Mouse (Mus musculus): ENCODE data around the gene Wscd1. TPM values are rescaled to one million over a fixed set of nuclear protein-coding genes. Genes with fewer than 3 reads are reported as not detected.

The Wscd1 gene
- polyA plus RNA-seq (2015; fragmentation: Nextera tagmentation; extraction: Ambion mirVana) = 4.8 and 9.0 TPM in 2 replicates

GRCm38 (mm10) chr11:71749671-71750070 lies at the start of gene Wscd1:
TSS of gene Wscd1 (plus strand) at chr11:71749920.
- 13% methylated on average over 5 of the region's 5 CpGs for WGBS
- Histone ChIP-seq H3K9me3 (replicated peaks) (no peaks in the 10 kb centered on the region), H3K9ac (peak within 1 kb of the TSS; percentile 64)

GRCm38 (mm10) chr11:71728066-71728465 lies 21.7 kb upstream of the Wscd1 start:
- WGBS = 68% methylated on average over 3 of the region's 3 CpGs
- no peak overlapping the region for H3K27ac ChIP-seq
- no peaks in the 10 kb centered on the region for H3K9me3 ChIP-seq (replicated peaks)
- no peak overlapping the region for H3K9ac ChIP-seq
- no peaks in the 10 kb centered on the region for H3K4me1 ChIP-seq (replicated peaks)
- no peaks in the 10 kb centered on the region for H3K36me3 ChIP-seq
- no peak overlapping the region for H3K4me2 ChIP-seq
- H3K4me3 ChIP-seq = no peak overlapping the region
- no peak for ATAC-seq (replicated peaks; ENCODE audit: insufficient number of reproducible peaks, insufficient read depth, low FRiP score, low read depth)
- H3K27me3 ChIP-seq = 0 out of 2 replicates have a peak, but pooled peaks cover 3% of the 10 kb centered on the region

More at GRCm38 (mm10) chr11:71749671-71750070, at the start of gene Wscd1:
- ATAC-seq (replicated peaks; ENCODE audit: insufficient number of reproducible peaks, insufficient read depth, low FRiP score, low read depth) = no peak
- Histone ChIP-seq H3K4me2 (peak within 1 kb of the TSS; percentile 98), H3K4me3 (peak within 1 kb of the TSS; percentile 64), H3K27ac (no peak within 1 kb of the TSS), H3K27me3 (peaks cover 40% of the 10 kb centered on the region), H3K4me1 (replicated peaks) (peaks cover 11% of the 10 kb centered on the region), H3K36me3 (no peaks in the 10 kb centered on the region)

DNA sequence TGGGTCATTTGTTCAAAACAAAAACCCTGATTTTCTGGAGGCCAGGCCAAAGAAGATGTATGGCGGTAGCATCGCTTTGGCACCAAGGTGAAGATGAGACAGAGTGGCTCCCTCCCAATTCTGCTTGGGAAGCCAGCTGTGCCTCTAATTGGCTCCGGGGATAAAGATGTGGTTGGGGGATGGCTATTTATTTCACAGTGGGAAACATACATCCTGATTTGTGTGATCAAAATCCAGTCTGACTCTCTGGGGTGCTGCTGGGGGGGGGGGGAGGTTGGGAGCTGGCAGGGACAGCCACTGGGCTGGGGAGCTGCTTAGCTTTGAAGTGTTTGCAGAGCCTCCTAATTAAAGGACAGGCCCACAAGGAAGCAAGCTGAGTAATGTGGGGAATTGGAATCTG lies 20.4 kb upstream of the Wscd1 start:
- Histone ChIP-seq H3K4me2 (no peak overlapping the region), H3K36me3 (no peaks in the 10 kb centered on the region), H3K27ac (no peak overlapping the region), H3K9ac (no peak overlapping the region), H3K4me1 (replicated peaks) (no peaks in the 10 kb centered on the region), H3K27me3 (0 out of 2 replicates have a peak, but pooled peaks cover 3% of the 10 kb centered on the region), H3K9me3 (replicated peaks) (no peaks in the 10 kb centered on the region), H3K4me3 (no peak overlapping the region)
- 70% methylated on average over 3 of the region's 3 CpGs for WGBS
- no peak for ATAC-seq (replicated peaks; ENCODE audit: insufficient number of reproducible peaks, insufficient read depth, low FRiP score, low read depth)

GRCm38 (mm10) chr11:71733771-71734170 lies 15.9 kb upstream of the Wscd1 start:
- 52% methylated on average over 4 of the region's 4 CpGs for WGBS
- Histone ChIP-seq H3K4me2 (no peak overlapping the region), H3K36me3 (no peaks in the 10 kb centered on the region), H3K4me3 (no peak overlapping the region), H3K4me1 (replicated peaks) (no peaks in the 10 kb centered on the region), H3K27ac (no peak overlapping the region), H3K9me3 (replicated peaks) (no peaks in the 10 kb centered on the region), H3K27me3 (no peaks in the 10 kb centered on the region), H3K9ac (no peak overlapping the region)
- ATAC-seq (replicated peaks; ENCODE audit: insufficient number of reproducible peaks, insufficient read depth, low FRiP score, low read depth) = no peak

- Histone ChIP-seq H3K4me1 (replicated peaks) (no peaks in the 10 kb centered on the region), H3K4me2 (no peak overlapping the region), H3K27me3 (no peaks in the 10 kb centered on the region; the same call in 1 of the 2 replicates), H3K9ac (no peak overlapping the region), H3K4me3 (no peak overlapping the region), H3K27ac (no peak overlapping the region), H3K36me3 (no peaks in the 10 kb centered on the region), H3K9me3 (replicated peaks) (no peaks in the 10 kb centered on the region)
- WGBS = 37% methylated on average over 5 of the region's 5 CpGs
- no peak for ATAC-seq (replicated peaks; ENCODE audit: insufficient number of reproducible peaks, insufficient read depth, low FRiP score, low read depth)
Measured at GRCm38 (mm10) chr11:71737106-71737505, 12.6 kb upstream of the Wscd1 start.

DNA sequence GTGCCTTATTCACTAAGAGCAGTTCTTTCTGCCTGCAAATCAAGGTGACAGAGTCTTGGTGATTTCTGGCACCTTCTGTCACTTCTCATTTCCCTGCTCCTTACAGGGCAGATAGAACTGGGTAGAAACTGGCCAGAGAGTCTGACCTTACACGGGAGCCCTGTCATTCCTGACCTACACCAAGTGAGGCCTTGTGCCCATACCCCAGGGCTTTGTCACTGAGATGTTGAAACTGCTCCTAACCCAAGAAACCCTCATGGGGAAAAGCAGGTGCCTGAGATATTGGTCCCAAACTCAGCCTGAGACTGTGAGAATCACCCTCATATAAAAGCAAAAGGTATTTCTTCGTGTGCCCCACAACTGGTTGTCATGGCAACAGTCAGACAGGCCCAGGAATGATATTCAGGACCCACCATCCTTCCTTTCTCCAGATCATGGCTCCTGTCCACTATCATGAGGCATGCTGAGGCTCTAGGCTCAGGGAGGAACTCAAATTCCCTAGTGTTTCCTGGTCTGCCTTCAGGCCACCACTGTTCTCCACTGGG lies 11.1 kb upstream of the Wscd1 start:
- Histone ChIP-seq H3K4me2 (no peak overlapping the region), H3K4me1 (replicated peaks) (no peaks in the 10 kb centered on the region), H3K9me3 (replicated peaks) (no peaks in the 10 kb centered on the region), H3K9ac (no peak overlapping the region), H3K4me3 (no peak overlapping the region), H3K27ac (no peak overlapping the region), H3K27me3 (no peaks in the 10 kb centered on the region; the same call in 1 of the 2 replicates), H3K36me3 (no peaks in the 10 kb centered on the region)
- ATAC-seq (replicated peaks; ENCODE audit: insufficient number of reproducible peaks, insufficient read depth, low FRiP score, low read depth) = no peak
- 57% methylated on average over 2 of the region's 2 CpGs for WGBS

- WGBS = 74% methylated on average over 3 of the region's 3 CpGs
- H3K27me3 ChIP-seq = peaks cover 14% of the 10 kb centered on the region
- H3K9ac ChIP-seq = no peak overlapping the region
- peaks cover 5% of the 10 kb centered on the region for H3K4me1 ChIP-seq (replicated peaks)
- H3K27ac ChIP-seq = no peak overlapping the region
- H3K4me2 ChIP-seq = no peak overlapping the region
- H3K9me3 ChIP-seq (replicated peaks) = no peaks in the 10 kb centered on the region
- H3K4me3 ChIP-seq = no peak overlapping the region
- no peaks in the 10 kb centered on the region for H3K36me3 ChIP-seq
- ATAC-seq (replicated peaks; ENCODE audit: insufficient number of reproducible peaks, insufficient read depth, low FRiP score, low read depth) = no peak
Measured at GRCm38 (mm10) chr11:71745875-71746274, 3.8 kb upstream of the Wscd1 start.

DNA sequence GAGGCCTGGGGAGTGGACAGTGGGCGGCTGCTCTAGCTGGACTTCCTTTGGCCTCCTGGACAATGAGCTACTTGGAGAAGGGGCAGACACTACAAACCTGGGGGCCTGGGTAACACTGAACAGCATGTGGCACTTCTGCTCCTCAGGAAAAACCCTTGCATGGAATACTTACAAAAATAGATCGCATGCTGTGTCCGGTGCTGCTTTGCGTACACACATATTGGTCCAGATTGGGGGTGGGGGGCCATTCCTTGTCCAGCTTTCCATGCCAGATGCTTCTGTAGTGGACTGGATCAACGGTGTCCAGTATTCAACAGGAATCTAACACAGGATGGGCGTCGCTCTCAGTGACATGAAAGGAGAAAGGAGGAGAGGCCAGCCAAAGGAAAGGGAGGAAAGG lies 2.0 kb upstream of the Wscd1 start:
- H3K4me3 ChIP-seq = no peak overlapping the region
- peaks cover 32% of the 10 kb centered on the region for H3K27me3 ChIP-seq
- no peaks in the 10 kb centered on the region for H3K36me3 ChIP-seq
- no peak overlapping the region for H3K9ac ChIP-seq
- 65% methylated on average over 7 of the region's 7 CpGs for WGBS
- H3K4me1 ChIP-seq (replicated peaks) = peaks cover 11% of the 10 kb centered on the region
- 0 out of 2 replicates have a peak, but pooled peaks have one; percentile 40 for ATAC-seq (replicated peaks; ENCODE audit: insufficient number of reproducible peaks, insufficient read depth, low FRiP score, low read depth)
- peak overlapping the region; percentile 57; the same call in 1 of the 2 replicates for H3K27ac ChIP-seq
- no peak overlapping the region for H3K4me2 ChIP-seq
- H3K9me3 ChIP-seq (replicated peaks) = no peaks in the 10 kb centered on the region

- Histone ChIP-seq H3K27me3 (peaks cover 45% of the 10 kb centered on the region), H3K4me3 (peak overlapping the region; percentile 64), H3K4me1 (replicated peaks) (peaks cover 11% of the 10 kb centered on the region), H3K9me3 (replicated peaks) (no peaks in the 10 kb centered on the region), H3K4me2 (peak overlapping the region; percentile 98), H3K36me3 (no peaks in the 10 kb centered on the region), H3K9ac (peak overlapping the region; percentile 64), H3K27ac (no peak overlapping the region)
- peak; percentile 70 for ATAC-seq (replicated peaks; ENCODE audit: insufficient number of reproducible peaks, insufficient read depth, low FRiP score, low read depth)
- 2% methylated on average over 60 of the region's 60 CpGs for WGBS
Measured at GRCm38 (mm10) chr11:71750534-71751173, 934 bp downstream of the Wscd1 start.

GRCm38 (mm10) chr11:71751174-71751611 lies 1.5 kb downstream of the Wscd1 start:
- Histone ChIP-seq H3K9ac (peak overlapping the region; percentile 64), H3K4me1 (replicated peaks) (peaks cover 11% of the 10 kb centered on the region), H3K4me2 (peak overlapping the region; percentile 98), H3K9me3 (replicated peaks) (no peaks in the 10 kb centered on the region), H3K36me3 (no peaks in the 10 kb centered on the region), H3K27me3 (peaks cover 45% of the 10 kb centered on the region), H3K27ac (no peak overlapping the region), H3K4me3 (peak overlapping the region; percentile 64)
- WGBS = under 1% methylated on average over 41 of the region's 41 CpGs
- no peak for ATAC-seq (replicated peaks; ENCODE audit: insufficient number of reproducible peaks, insufficient read depth, low FRiP score, low read depth)

DNA sequence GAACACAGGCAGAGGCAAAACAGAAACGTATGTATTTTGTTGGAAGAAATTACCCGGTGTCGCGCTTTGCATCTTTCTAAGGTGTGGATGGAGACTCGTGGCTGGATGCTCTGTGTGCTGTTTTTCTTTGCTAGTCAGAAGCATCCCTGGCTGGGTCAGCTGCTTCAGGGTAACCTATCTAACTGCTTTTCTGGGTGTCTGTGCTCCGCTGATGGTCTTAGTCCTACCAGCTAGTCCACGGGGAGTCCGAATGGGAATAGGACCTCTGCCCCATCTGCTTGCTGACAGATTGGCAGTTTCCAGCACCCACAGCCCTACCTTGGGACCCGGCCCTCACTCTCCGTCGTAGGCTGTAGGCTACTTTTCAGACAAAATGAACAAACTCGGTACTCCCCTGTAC lies 2.0 kb downstream of the Wscd1 start:
- ATAC-seq (replicated peaks; ENCODE audit: insufficient number of reproducible peaks, insufficient read depth, low FRiP score, low read depth) = no peak
- peak overlapping the region; percentile 64 for H3K4me3 ChIP-seq
- peaks cover 45% of the 10 kb centered on the region for H3K27me3 ChIP-seq
- H3K4me1 ChIP-seq (replicated peaks) = peaks cover 11% of the 10 kb centered on the region
- H3K36me3 ChIP-seq = no peaks in the 10 kb centered on the region
- peak overlapping the region; percentile 64; the same call in 1 of the 2 replicates for H3K9ac ChIP-seq
- H3K9me3 ChIP-seq (replicated peaks) = no peaks in the 10 kb centered on the region
- peak overlapping the region; percentile 98 for H3K4me2 ChIP-seq
- no peak overlapping the region for H3K27ac ChIP-seq
- 40% methylated on average over 12 of the region's 12 CpGs for WGBS

DNA sequence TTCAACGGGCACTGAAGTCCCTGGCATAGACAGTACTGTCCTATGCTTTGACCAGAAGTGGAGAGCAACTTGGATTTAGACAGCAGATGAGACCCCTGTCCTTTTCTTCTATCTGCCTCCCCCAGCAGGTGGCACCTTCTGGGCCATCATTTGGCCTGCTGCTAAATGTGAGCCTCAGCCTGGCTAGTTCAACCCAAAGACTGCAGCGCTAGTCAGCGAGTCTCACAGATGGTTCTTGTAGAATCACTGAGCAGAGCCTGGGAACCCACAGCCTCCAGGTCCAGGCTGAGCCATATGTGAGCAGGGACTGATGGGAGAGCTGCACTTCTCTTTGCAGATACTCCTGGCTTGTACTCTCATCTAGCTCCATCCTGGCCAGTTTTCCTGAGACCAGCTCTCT lies 2.9 kb downstream of the Wscd1 start:
- no peaks in the 10 kb centered on the region for H3K36me3 ChIP-seq
- 68% methylated on average over 3 of the region's 3 CpGs for WGBS
- H3K4me3 ChIP-seq = no peak overlapping the region
- H3K9me3 ChIP-seq (replicated peaks) = no peaks in the 10 kb centered on the region
- H3K4me1 ChIP-seq (replicated peaks) = peaks cover 11% of the 10 kb centered on the region
- no peak overlapping the region for H3K4me2 ChIP-seq
- H3K27me3 ChIP-seq = peaks cover 45% of the 10 kb centered on the region
- no peak overlapping the region for H3K27ac ChIP-seq
- ATAC-seq (replicated peaks; ENCODE audit: insufficient number of reproducible peaks, insufficient read depth, low FRiP score, low read depth) = no peak
- H3K9ac ChIP-seq = no peak overlapping the region

Data from heart, embryonic 15.5 days (tissue).